Mouse (Mus musculus) ES-Bruce4 (cell line): Measurements from ENCODE around the gene Zfp711.

ENCODE experiments used
- CTCF ChIP-seq: IDR thresholded peaks from one replicate; pipeline ENCODE4 v1.8.1; 2011; ENCODE audit warnings: low read depth, low read length
- EP300 ChIP-seq: IDR thresholded peaks from 2 replicates; pipeline ENCODE4 v1.6.1; 2011; ENCODE audit warnings: low read depth, low read length; ENCODE audit not compliant: insufficient read depth
- POLR2A ChIP-seq: IDR thresholded peaks from one replicate; pipeline ENCODE4 v1.8.1; 2011; ENCODE audit warnings: low read length; ENCODE audit not compliant: insufficient read depth

GRCm38 (mm10) chrX:112567716-112568115 lies 32.6 kb upstream of the Zfp711 start:
- TF ChIP-seq CTCF (no peak), POLR2A (no peak), EP300 (no peak)
